Mouse (Mus musculus) embryonic fibroblast, embryonic 13.5 days (primary cell): Measurements from ENCODE around the gene Dpm3.

Experiments used
- CTCF ChIP-seq: IDR thresholded peaks from 2 replicates; pipeline ENCODE4 v1.5.1; 2011; ENCODE audit warnings: mild to moderate bottlenecking, control low read depth, low read length, moderate library complexity, borderline replicate concordance; ENCODE audit not compliant: insufficient read depth
- POLR2A ChIP-seq: IDR thresholded peaks from 2 replicates; pipeline ENCODE4 v1.6.1; 2011; ENCODE audit warnings: low read depth, mild to moderate bottlenecking, control low read depth, low read length, moderate library complexity

DNA sequence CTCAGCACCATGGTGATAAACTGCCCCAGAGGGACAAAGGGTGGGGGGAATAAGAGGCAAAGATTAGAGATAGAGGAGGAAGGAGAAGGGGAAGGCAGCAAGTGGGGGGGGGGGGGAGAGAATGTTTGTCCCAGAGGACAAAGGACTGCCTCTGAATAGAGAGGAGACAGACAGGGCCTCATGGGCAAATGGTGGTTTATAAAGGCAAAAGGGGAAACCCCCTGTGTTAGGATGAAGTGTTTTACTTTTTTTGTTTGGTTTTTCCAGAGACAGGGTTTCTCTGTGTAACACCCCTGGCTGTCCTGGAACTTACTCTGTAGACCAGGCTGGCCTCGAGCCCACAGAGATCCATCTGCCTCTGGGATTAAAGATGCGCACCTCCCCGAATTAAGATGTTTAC is 1.1 kb downstream of the Dpm3 start:
- TF ChIP-seq POLR2A (no peak), CTCF (no peak)
